Mouse (Mus musculus): ENCODE data around the gene Ccdc63.
"Not testable (repeated sequence)": the region's sequence is repeated elsewhere in the genome, so short reads cannot be mapped to it uniquely, and the experiment has no call there.

Gene Ccdc63

DNA sequence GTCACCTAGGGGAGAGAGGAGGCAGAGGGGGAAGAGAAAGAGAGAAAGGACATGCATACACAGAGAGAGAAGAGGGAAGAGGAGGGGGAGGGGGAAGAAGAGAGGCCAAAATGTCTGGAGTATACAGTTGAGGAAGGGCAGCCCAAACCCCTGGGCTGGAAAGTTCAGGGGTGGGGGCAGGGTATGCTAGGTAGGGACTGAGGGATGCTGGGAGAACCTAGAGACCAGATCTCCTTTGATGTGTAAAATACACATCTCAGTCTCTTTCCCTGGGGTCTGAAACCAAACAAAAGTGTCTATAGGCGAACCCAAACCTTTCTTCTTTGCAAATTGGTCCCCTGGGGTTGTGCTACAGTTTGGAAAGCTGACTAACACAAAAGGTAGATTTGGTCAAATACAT is 7.5 kb upstream of the Ccdc63 start:
- DNase-seq (ENCODE audit: low spot score) = no peak

DNA sequence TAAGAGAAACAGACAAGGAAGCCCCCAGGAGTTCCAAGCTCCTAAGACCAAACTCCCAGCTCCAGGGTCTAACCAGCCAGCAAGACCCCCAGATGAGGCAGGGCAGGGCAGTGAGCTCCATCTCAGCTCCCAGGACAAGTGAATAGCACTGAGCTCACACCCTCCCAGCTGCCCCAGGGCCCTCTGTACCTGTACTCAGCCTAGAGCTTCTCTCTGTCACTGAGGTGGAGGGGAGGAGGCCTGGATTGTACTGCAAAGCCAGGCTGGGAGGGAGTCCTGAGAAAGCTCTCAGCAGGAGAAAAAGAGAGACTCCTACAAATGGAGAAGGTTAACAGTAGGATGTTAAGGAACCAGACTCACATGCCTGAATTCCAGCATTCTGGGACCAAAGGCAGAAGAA is 6.0 kb upstream of the Ccdc63 start:
- no peak for DNase-seq (ENCODE audit: low spot score)

DNA sequence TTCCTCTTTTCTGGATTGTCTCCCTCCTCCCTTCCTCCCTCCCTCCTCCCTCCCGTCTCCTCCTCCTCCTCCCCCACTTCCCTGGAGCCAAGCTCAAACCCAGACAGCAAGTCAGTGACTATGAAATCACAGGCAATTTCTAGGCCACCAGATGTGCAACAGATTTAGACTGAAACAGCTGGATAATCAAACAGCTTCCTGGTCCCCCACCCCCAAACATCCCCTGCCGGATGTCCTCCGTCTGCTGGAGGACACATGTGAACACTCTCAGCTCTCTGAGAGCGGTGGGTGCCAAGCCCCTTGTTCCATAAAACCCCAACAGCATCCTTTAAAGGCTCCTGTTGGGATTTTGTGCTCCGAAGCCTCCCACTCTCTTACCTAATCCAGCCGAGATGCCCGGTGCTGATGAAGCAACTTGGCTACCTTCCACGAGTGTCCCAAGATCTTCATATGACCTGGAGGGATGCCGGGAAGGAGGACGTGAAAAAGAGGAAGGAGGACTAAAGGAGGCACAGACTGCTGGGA is 5.5 kb upstream of the Ccdc63 start:
- peak; percentile 74 for DNase-seq (ENCODE audit: low spot score)

DNA sequence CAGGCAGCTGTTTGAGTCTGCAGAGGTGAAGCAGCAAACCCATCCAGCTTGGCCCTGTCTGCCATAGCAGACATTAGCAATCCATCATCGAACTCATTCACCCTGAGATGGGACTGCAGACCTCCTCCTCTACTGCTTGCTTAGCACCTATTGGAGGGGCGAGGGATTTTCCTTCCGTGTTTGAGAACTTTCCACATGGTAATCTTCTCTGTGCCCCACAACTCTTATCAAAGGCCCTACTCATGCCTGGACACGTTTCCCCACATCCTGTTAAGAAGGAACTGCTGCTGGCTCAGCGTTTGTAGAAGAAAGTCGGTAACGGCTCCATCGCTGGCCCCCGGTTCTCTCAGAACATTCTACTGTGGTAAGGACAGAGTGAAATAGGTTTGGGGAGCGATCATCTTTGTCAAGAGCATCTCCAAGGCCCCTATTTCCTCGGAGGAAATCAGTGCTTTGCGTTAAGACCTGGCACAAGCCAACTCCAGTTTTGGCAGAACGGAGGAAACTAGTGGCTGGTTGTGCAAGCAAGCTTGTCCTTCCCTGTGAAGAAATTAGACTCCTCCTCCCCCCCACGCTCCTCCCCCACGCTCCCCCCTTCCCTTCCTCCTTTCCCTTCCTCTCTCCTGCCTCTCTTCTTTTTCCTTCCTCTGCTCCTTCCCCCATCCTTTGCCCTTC is 4.9 kb upstream of the Ccdc63 start:
- DNase-seq (ENCODE audit: low spot score) = peak; percentile 68

GRCm38 (mm10) chr5:122144825-122145224 is 4.2 kb upstream of the Ccdc63 start:
- DNase-seq (ENCODE audit: low spot score) = peak; percentile 68

- peak; percentile 77 for DNase-seq (ENCODE audit: low spot score)
Observed at GRCm38 (mm10) chr5:122143543-122143942, 2.9 kb upstream of the Ccdc63 start.

DNA sequence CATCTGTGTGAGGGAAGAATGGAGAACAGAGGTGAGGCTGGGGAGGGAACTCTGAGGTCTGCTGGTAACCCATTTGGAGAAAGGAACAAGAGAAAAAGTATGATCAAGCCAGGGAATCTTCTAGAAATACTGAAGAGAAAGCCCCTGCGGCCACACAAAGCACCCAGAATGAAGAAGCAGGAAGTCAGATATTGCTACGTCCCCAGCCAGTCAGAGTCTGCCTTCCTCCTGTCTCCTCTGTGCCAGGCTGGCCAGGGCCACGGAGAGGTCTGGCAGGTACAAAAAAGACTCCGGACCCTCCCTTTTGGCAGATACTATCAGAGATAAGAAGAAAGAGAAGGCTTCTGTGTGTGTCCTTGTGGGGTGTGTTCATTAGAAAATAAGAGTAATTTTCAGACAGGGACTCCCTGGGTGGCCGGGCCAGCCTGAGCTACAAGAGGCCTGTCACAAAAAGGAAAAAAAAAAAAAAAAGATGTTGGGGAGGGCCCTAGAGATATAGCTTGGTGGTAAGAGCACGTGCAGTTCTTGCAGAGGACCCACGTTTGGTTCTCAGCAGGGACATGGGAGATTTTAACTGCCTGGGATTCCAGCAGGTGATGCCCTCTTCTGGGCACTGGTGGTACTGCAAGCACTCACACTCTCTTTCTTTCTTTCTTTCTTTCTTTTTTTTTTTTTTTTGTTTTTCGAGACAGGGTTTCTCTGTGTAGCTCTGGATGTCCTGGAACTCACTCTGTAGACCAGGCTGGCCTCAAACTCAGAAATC is 1.8 kb upstream of the Ccdc63 start:
- DNase-seq (ENCODE audit: low spot score) = peak; percentile 38

DNA sequence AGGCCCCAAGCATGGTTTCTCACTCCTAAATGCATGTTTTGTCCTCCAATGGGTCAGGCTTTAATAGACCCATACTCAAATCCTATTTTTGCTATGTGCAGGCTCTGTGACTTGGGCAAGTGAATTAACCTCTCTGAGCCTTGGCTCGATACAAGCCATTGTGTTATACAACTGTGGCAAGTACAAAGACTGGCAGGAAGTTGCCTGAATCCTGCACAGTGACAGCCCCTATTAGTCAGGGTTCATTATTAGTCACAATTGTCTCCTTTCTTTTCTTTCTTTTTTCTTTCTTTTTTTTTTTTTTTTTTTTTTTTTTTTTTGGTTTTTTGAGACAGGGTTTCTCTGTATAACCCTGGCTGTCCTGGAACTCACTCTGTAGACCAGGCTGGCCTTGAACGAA is 852 bp downstream of the Ccdc63 start:
- DNase-seq (ENCODE audit: low spot score) = not testable (repeated sequence)

DNA sequence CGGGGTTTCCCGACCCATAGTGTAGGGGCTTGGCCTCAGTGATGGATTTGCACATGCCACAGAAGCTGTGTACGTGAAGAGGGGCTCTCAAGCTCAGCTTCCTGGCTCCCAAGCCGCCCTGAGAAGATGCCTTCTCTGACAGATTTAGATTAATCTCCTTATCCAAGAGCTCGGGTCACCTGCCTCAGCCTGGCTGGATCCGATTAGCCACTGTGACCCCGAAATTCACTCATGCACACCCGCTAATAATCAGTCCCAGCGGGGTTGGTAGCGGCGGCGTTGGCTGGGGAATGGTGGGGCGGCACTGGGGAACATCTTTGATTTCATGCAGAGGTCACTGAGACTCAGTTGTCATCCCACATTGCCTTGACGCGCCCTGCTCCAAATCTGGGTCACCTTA is 1.8 kb downstream of the Ccdc63 start:
- DNase-seq (ENCODE audit: low spot score) = no peak

DNA sequence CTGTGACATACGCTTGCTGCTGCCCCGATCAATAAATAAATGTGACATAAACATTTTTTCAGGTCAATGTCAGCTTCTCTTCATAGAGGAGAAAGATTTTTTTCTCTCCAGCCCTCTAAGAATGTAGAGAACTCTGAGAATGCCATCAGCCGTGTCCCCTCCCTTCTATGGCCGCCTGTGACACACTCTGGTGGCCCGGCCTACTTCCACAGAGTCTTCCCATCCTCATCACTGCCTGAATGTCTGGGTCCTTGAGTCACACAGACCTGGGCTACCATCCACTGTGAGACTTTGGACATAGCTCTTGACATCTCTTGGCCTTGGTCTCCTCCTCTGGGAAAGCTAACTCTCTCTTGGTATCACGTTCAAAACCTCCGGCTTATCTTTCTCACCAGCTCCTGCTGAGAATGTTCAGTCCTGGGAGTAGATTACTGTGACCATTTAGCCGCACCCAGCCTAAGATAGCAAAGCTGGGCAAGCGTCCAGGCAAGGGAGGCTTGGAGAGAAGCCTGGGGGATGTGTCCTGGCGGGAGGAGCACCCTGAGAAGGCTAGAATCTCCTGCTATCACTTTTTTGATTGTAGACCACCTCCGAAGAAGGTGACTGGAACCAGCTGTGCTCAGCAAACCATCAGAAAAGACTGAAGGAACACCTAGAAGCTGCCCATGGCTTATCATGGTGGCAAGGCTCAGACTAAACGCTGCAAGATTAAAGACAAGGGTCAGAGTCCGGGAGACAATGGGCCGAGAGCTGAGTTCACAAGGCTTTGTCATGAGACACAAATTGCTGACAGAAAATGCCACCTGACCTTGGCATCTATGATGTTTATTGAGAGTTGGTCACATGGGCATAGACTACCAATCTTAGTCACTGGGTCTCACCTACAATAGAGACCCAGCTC is 3.9 kb downstream of the Ccdc63 start:
- DNase-seq (ENCODE audit: low spot score) = peak; percentile 51

DNA sequence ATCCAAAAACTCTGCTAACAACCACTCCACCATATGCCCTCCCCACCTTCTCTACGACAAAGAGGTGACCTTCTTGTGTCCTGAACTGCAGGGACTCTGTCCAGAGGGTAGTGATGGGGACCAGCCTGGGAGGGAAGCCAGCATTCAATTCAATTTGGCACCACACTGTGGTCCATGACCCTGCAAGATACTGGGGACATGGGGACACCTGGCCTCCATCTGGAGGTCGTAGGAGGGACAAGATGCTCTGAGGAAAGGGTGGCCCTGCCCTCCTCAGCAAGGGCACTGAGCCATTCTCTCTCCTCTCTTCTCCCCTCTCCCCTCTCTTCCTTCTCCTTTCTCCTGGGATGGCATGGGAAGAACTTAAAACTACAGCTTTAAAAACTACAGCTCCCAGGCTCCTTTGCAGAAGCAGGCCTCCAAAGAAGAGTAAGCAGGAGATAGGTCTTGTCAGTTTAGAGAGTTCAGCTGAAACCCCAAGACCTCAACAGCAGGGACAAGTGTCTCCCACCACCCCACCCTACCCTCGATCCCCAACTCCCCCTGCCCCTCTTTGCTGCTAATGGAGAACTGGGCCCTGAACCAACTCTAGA is 5.2 kb downstream of the Ccdc63 start:
- no peak for DNase-seq (ENCODE audit: low spot score)

DNA sequence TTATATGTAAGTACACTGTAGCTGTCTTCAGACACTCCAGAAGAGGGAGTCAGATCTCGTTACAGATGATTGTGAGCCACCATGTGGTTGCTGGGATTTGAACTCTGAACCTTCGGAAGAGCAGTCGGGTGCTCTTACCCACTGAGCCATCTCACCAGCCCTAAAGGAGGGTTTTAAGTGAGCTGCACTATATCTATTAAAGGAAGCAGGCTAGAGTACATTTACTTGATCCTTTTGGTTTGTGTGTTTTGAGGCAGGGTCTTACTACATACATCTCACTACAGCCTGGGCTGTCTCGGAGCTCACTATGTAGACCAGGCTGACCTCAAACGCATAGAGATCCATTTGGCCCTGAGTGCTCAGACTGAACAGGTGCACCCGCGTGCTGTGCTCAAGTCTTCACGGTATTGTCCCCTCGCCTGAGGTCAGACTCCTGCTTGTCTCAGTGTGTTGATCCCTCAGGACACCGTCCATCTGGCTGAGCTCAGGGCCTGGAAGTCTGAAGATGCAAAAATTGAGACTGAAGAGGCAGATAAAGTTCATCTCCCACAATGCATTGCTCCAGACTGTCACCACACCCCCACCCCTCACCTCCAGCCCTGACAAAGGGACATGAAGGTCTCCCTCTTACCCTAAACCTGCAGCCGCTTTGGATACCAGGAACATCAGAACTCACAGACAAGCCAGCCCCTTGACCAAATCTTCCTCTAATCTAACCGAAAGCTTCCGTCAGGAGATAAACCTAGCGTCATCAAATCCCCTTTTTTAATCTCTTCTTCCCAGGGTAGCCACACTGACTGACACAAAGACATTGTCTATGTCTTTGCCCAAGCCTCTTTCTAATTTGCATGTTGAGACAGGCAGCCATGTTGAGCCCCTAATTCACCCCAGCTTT is 6.0 kb downstream of the Ccdc63 start:
- no peak for DNase-seq (ENCODE audit: low spot score)

GRCm38 (mm10) chr5:122133050-122133389 is 7.6 kb downstream of the Ccdc63 start:
- no peak for DNase-seq (ENCODE audit: low spot score)

DNA sequence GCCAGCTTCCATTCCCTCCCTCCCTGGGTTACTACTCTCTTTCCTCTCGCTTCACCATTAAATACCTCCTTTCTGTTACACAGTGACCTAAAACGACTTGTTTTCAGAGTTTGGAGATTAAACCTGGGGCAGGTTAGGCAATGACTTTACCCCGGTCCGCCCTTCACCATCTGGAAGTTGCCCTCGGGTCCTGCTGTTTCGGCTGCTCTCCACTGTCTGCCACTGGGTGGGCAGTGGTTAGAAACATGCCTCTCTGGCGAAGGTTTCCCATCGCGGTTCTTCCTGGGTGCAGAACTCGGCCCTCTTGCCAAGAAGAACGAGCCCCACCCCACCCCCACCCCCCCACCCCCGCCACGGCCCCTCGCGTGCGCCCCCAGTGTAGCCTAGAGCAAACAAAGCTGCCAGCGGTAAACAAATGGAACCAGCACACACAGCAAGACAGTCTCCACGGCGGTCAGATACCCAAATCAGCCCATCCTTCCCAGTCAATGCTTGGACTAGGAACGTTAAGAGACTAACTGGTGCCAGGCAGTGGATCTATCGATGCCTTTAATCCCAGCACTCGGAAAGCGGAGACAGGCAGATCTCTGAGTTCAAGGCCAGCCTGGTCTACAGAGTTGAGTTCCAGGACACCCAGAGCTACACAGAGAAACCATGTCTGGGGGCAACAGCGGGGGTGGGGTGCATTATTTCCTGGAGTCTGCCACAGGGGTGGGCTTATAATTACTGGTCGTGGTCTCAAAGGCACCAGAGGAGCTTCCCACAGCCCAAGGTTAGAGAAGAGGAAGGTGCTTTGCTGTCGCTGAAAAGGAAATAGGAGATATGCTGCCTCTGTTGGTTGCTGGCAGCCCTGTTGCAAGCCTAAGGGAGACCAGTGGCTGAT is 8.2 kb downstream of the Ccdc63 start:
- DNase-seq (ENCODE audit: low spot score) = no peak

GRCm38 (mm10) chr5:122131076-122132051 is 9.3 kb downstream of the Ccdc63 start:
- peak; percentile 89 for DNase-seq (ENCODE audit: low spot score)

DNA sequence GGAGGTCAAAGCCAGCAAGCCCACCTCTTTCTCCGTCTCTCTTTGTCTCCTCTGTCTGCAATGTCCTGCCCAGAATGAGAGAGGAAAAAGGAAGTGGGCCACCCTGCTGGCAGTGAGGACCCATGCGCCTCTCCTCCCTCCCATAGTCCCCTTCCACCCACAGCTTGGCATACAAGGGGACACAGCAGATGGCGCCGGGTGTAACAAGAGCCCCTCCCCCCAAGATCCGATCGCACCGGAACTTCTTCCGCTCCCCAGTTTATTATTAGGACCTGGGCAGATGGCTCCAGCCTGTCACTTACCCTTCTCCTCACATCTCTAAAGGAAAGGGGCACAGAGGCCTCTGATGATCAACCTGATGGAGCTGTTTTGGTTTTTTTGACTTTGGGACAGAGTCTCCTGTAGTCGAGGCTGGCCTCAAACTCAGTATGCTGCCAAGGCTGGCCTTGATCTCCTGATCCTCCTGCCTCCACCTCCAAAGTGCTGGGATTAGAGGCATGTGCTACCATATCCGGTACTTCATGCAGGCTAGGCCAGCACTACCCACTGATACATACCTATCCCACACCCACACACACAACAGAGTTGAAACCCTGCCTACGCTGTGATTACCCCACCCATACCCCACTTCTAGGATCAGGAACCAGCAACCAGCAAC is 10.2 kb downstream of the Ccdc63 start:
- no peak for DNase-seq (ENCODE audit: low spot score)

DNA sequence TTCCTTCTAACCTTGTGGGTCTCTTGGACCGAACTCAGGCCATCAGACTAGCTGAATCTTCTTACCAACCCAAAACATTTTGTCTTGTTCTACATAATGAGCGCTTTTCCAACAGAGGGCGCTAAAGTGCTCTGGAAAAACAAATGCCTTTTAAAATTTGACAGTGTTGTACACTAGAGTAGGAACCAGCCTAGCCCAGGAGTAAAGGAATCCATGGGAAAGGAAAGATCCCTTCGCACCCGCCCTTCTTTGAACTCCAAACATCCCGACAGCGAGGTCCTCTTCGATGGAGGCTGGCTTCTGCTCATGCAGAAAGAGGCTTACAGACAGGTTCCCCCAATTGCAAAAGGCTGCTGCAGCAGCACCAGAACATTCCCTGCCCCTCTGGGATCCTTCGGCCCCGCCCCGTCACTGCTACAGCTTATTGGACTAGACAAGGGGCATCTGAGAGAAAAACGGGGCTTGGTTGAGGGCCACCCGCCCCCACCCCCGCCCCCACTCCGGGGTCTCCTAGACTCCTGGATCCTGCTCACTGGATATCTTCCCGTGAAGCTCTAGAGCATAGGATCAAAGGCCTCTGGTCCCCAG is 11.5 kb downstream of the Ccdc63 start:
- DNase-seq (ENCODE audit: low spot score) = peak; percentile 81

DNA sequence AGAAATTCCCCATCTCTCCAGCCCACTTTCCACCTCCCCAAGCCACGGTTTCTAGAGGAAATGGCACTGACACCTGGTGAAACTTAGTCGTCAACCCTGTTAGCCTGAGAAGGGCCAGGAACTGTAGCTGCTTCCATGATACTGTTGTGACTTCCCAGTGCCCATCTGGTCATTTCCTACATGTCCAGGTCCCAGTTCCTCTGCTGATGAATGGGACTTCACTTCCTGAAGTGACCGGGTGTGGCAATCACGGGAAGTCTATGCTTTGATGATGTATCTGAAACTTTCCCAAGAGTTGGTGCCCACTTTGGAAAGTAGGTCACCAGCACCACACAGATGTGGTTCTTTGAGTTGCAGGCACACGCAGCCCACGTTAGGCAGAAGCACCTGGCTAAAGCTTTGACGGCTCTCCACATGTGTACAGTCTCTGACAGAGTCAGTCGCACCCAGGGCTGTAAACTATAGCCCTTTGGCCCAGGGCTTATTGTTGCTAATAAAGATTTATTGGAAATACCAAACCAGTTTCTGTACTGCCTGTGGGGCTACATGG is 15.3 kb downstream of the Ccdc63 start:
- DNase-seq (ENCODE audit: low spot score) = no peak
